Mouse (Mus musculus) T-helper 17 cell (primary cell): ENCODE results near the gene Pgpep1l.
"Not testable (repeated sequence)": the region's sequence is repeated elsewhere in the genome, so short reads cannot be mapped to it uniquely, and the experiment has no call there.

ENCODE experiments used
- in situ Hi-C, 2 experiments: fragments of 300-600 bp; cut with MboI, MseI; formaldehyde crosslinking; loops; 1 replicate in 1 of 2; 2 replicates in 1 of 2; pipeline ENCODE4 v1.15.1; 2025; ENCODE audit warnings: high pct_unique_total_duplicates in 2 of 2

Gene Pgpep1l

DNA sequence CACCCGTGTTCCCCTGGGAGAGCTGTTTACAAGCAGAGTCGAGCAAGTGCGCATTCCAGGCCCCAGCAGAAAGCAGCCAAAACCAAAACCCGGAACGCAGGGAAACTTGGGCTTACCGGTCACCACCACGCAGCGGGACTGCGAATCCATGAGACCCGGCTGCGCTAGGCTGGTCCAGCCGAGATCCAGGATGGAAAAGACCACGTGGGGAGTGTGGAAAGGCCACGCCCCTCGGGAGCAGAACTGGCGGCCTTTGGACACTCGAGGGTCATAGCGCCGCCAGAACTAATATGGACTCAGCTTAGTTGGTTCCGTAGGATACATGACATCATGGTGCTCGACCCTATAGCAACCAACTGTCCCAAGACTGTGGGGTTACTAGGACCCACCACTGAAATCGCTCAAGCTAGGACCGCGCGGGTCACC is at the start of gene Pgpep1l:
Pgpep1l (minus strand) TSS at position 206 of the 426 bp plus-strand sequence.
- in situ Hi-C loops: loop anchor here in 1 of 2 experiments (5.0 kb wide), 1 partner anchor 33 kb away; no protein-coding TSS in a partner anchor

DNA sequence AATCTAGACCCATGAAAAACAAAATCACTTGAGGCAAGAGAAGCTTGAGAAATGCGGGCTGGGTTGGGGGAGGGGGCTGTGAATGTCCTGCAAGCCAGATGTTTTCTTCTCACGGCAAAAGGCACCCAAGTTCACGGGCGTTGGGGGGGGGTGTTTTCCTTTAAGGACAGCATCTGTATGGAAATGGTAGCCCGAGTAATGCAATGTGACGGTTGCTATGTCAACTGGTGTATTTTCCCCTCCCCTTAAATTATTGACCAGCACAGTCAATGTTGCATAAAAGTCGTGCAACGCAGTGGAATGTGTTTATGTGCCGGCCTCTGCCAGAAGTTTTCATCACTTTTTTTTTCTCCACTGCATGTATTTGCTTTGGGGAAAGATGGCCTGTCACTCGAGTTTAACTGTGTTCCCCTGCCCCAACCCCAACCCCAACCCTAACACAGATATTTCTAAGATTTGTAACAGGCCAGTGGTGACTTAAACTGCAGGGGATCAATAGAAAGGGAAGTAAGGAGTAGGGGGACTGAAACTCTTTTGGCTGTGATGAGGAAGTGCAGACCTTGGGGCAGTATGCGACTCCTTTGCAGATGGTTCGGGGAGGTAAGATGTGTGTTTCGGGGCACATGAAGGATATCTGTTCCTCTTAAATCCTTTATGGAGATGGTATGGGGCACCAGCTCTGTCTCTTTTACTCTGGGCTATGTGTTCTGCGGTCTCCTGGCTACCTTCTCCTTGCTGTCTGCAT is 49.2 kb upstream of the Pgpep1l start:
- in situ Hi-C loops: loop anchor here in 1 of 2 experiments (10.0 kb wide), 1 partner anchor 168 kb away; no protein-coding TSS in a partner anchor

- in situ Hi-C loops: loop anchor here in 1 of 2 experiments (10.0 kb wide), 1 partner anchor 168 kb away; no protein-coding TSS in a partner anchor
These were observed 48.4 kb upstream of the Pgpep1l start for GRCm38 (mm10) chr7:68312395-68312794.

DNA sequence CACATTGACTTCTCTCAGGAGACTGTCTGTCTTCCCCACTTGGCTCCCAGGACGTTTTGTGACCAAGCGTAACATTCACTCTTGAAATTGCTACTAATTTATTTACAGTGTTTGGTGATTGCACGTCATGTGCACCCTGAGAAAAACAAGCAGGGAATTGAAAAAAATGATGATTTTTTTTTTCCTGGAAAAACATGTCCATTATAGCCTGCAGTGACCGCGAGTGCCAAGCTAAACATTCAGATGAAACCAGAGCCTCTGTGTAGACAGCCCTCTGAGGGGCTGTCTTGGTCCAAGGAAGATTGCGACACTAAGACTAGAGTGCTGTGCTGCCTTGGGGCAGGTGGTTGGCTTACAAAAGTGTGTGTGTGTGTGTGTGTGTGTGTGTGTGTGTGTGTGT is 47.4 kb upstream of the Pgpep1l start:
- in situ Hi-C loops: loop anchor here in 1 of 2 experiments (10.0 kb wide), 1 partner anchor 167 kb away; no protein-coding TSS in a partner anchor

DNA sequence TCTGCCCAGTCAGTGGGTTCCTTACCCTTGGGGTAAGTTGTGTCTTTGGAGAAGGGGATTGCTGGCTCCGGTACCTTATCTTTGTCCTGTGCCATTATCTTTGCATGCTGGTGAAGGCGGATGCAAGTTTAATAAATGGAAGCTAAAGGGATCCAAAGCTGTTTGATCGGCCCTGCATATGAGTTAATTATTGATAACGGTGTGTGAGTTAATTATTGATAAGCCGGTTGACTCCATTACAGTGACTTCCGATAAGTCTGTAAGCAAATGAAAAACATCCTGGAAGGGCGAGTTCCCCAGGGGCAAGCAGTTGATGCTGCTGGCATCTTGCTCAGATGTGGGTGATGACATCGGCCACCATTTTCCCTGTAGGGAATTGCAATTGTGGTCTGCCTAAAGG is 42.7 kb upstream of the Pgpep1l start:
- in situ Hi-C loops: loop anchor here in 1 of 2 experiments (5.0 kb wide), 1 partner anchor 354 kb away; the partner anchor contains the start of gene Igf1r

- in situ Hi-C loops: loop anchor here in 1 of 2 experiments (5.0 kb wide), 1 partner anchor 354 kb away; the partner anchor contains the start of gene Igf1r
These were observed 41.9 kb upstream of the Pgpep1l start for GRCm38 (mm10) chr7:68305781-68306575.

DNA sequence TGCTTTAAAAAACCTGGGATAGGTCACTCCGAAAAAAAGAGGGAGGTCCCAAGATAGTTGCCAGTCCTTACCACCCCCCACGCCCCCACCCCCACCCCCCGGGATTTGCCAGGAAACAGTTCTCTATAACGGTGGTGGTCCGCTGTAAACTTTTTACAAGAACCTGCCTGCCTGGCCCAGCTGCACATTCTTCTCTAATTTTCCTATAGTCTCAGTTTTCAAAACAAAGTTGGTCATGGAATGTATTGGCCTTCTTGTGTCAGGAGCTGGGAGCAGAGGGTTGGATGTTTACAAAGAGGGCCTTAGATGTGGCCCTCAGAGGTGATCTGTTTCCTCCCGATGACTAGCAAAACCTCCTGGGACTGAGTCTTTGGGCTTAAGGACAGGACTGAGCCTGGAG is 39.7 kb upstream of the Pgpep1l start:
- in situ Hi-C loops: loop anchor here in 1 of 2 experiments (5.0 kb wide), 1 partner anchor 351 kb away; the partner anchor contains the start of gene Igf1r

- in situ Hi-C loops: loop anchor here in 1 of 2 experiments (5.0 kb wide), 1 partner anchor 351 kb away; the partner anchor contains the start of gene Igf1r
These were observed 38.8 kb upstream of the Pgpep1l start for GRCm38 (mm10) chr7:68302586-68303433.

DNA sequence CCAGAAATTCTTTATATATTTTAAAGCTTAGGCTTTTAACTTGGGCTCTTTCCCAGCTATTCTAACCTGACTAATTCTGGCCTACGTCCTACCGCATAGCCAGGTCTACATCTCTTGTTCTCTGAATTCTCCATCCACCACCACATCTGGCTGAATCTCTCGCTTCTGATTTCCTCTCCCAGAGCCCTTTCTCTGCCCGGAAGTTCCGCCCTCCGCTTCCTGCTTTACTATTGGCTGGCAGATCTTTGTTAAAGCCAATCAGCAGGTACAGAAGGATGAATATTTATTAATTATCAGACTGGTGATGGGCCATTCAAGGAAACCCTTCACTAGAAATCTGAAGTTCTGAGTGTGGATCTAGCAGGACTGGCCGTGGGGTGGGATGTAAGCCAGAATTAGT is 37.1 kb upstream of the Pgpep1l start:
- in situ Hi-C loops: loop anchor here in 1 of 2 experiments (5.0 kb wide), 1 partner anchor 349 kb away; the partner anchor contains the start of gene Igf1r

DNA sequence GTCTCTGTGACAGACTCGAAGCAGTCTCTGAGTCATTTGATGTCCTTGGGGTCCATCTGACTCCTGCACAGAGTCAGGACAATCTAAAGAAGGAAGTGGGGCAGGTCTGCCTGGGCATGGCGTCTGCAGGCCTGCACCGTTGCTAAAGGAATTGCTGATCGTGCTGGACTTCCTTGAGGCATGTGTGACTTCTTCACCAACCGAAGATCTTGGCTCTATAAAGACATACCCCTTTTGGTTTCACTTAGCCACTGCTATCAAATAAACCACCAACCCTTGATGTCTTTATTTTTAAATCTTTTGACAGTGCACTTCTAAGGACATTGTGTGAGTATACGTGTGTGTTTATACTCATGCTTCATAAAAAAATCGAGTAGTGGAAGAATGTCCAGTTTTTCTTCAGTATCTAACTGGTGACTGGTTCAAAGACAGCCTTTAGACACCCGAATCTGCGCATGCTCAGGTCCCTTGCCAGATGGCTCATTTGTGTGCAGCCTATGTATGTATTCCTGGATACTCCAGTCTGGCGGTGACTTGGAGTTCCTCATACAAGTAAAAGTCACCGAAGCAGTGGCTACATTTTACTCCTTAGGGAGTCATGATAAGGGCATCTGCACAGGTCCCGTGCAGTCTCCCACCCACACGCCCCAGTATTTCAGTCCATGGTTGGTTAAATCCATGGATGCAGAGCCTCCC is 34.5 kb upstream of the Pgpep1l start:
- in situ Hi-C loops: loop anchor here (5.0 kb wide), 2 partner anchors 36 to 166 kb away; partner anchors contain the start of gene Pgpep1l (in 1 of the 2)

GRCm38 (mm10) chr7:68296487-68296886 is 32.5 kb upstream of the Pgpep1l start:
- in situ Hi-C loops: loop anchor here (5.0 kb wide), 2 partner anchors 34 to 164 kb away; partner anchors contain the start of gene Pgpep1l (in 1 of the 2)

- in situ Hi-C loops: no loop called here
These were observed 30.2 kb upstream of the Pgpep1l start for GRCm38 (mm10) chr7:68293997-68294789.

- in situ Hi-C loops: no loop called here
These were observed 27.6 kb upstream of the Pgpep1l start for GRCm38 (mm10) chr7:68291603-68292002.

DNA sequence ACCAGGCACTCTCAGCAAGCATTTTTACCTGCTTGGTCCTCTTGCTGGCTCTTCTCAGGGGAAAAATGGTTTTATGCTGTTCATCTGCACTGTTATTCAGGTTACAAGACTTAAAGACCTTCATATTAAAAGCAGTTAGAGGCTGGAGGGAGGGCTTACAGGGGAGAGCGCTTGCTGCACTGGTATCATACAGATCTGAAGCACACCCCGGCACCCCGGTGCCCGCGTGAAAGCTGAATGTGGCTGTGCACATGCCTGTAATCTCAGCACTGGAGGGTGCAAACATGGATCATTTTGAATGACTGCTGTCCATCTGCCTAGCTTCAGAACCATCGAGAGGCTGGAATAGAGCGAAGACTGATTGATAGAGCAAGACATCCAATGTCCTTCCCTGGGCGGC is 25.0 kb upstream of the Pgpep1l start:
- in situ Hi-C loops: no loop called here

- in situ Hi-C loops: not testable (repeated sequence)
These were observed 24.0 kb upstream of the Pgpep1l start for GRCm38 (mm10) chr7:68288000-68288399.

GRCm38 (mm10) chr7:68287582-68287981 is 23.5 kb upstream of the Pgpep1l start:
- in situ Hi-C loops: no loop called here

- in situ Hi-C loops: no loop called here
These were observed 22.8 kb upstream of the Pgpep1l start for GRCm38 (mm10) chr7:68286526-68287481.

DNA sequence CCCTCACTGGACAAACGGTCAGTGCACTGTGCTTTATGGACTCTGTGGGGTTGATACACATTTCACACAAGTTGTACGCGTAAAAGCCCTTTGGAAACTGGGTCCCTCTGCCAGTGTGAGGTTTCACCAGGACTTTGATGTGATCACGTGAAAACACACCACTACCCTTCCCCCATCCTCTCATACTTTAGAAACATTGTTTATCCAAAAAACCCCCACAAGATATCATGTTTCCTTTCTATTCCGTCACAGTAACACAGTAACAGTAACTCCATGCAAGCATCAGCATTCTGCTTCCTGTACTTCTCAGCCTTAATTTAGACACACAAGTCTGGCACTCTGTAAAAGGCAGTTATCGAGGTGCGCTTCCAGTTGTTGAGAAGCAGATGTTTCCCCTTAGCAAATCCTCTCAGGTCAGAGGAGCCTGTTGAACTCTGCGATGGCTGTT is 21.8 kb upstream of the Pgpep1l start:
- in situ Hi-C loops: no loop called here
